Comparison of ENCODE assay signal across 9 mouse cellular contexts in genomic region chr13:107641926-107642657, GRCm38 (mm10).
DNase-seq lines count a peak whose midpoint lies in the region; ATAC-seq and TF ChIP-seq lines count a peak whose summit lies in the region.
"Had no signal": no experiment of that assay in that cellular context is flagged by ENCODE, and none has a peak within 500 bp of the region (broad histone marks: within the 10 kb centered on the region; RNA-seq: fewer than 3 reads in every experiment).

No protein-coding gene starts in this region.

- H3K36me3 ChIP-seq in heart, embryonic 14.5 days (ENCODE audit: control insufficient read depth, insufficient read depth, low read length): no peaks in the 10 kb centered on the region
- H3K36me3 ChIP-seq in heart, embryonic 10.5 days: no peaks in the 10 kb centered on the region
- H3K36me3 ChIP-seq in forebrain, embryonic 15.5 days: no peaks in the 10 kb centered on the region
- no peaks in the 10 kb centered on the region for H3K36me3 ChIP-seq in stomach, embryonic 16.5 days (ENCODE audit: control insufficient read depth, insufficient read depth, low read length)
- H3K36me3 ChIP-seq: embryonic facial prominence, embryonic 15.5 days had no signal

- peaks cover 10 to 11% of the 10 kb centered on the region in 2 experiments; a peak in 2 of 4 replicates for H3K4me1 ChIP-seq in heart, embryonic 14.5 days (ENCODE audit: control insufficient read depth in 2 of 2, insufficient read depth in 2 of 2, low read length in 2 of 2)
- H3K4me1 ChIP-seq in heart, embryonic 10.5 days: peaks cover 10% of the 10 kb centered on the region
- peaks cover 25% of the 10 kb centered on the region for H3K4me1 ChIP-seq in forebrain, embryonic 15.5 days
- no peaks in the 10 kb centered on the region for H3K4me1 ChIP-seq in stomach, embryonic 16.5 days (ENCODE audit: control insufficient read depth, insufficient read depth, low read length)

- no peak for TF ChIP-seq CTCF in brain, embryonic 14.5 days (IDR thresholded peaks at IDR 0.05; ENCODE audit: borderline replicate concordance, extremely low read depth, insufficient read depth, insufficient read length)

- no peak overlapping the region for H3K27ac ChIP-seq in heart, embryonic 14.5 days (replicated peaks in 1 of 2; ENCODE audit: control insufficient read depth in 1 of 2, insufficient read depth in 1 of 2, low read depth in 2 of 2, low read length in 2 of 2)
- no peak overlapping the region for H3K27ac ChIP-seq in heart, embryonic 10.5 days
- peak overlapping the region; percentile 41 for H3K27ac ChIP-seq in forebrain, embryonic 15.5 days (replicated peaks)
- H3K27ac ChIP-seq in stomach, embryonic 16.5 days (ENCODE audit: low read length): no peak overlapping the region
- H3K27ac ChIP-seq: embryonic facial prominence, embryonic 15.5 days had no signal

- H3K4me2 ChIP-seq in heart, embryonic 14.5 days (ENCODE audit: low read length): peak overlapping the region; percentile 25; the same call in 1 of the 2 replicates
- no peak overlapping the region for H3K4me2 ChIP-seq in forebrain, embryonic 15.5 days (replicated peaks)
- no peak overlapping the region for H3K4me2 ChIP-seq in stomach, embryonic 16.5 days (ENCODE audit: low read depth, low read length)
- H3K4me2 ChIP-seq: embryonic facial prominence, embryonic 15.5 days had no signal

- no peak overlapping the region for H3K9ac ChIP-seq in heart, embryonic 14.5 days (ENCODE audit: low read length)
- no peak overlapping the region for H3K9ac ChIP-seq in forebrain, embryonic 15.5 days (replicated peaks)
- H3K9ac ChIP-seq in stomach, embryonic 16.5 days (ENCODE audit: low read length): no peak overlapping the region
- H3K9ac ChIP-seq: embryonic facial prominence, embryonic 15.5 days had no signal

- H3K4me3 ChIP-seq in heart, embryonic 14.5 days (ENCODE audit: control insufficient read depth in 1 of 2, insufficient read depth in 1 of 2, low read depth in 1 of 2, low read length in 2 of 2): no peak overlapping the region
- no peak overlapping the region for H3K4me3 ChIP-seq in heart, embryonic 10.5 days
- H3K4me3 ChIP-seq in forebrain, embryonic 15.5 days: no peak overlapping the region
- no peak overlapping the region for H3K4me3 ChIP-seq in stomach, embryonic 16.5 days (replicated peaks; ENCODE audit: low read length)
- H3K4me3 ChIP-seq: embryonic facial prominence, embryonic 15.5 days had no signal

- H3K9me3 ChIP-seq in heart, embryonic 14.5 days (ENCODE audit: control insufficient read depth, low read length): no peaks in the 10 kb centered on the region
- no peaks in the 10 kb centered on the region for H3K9me3 ChIP-seq in heart, embryonic 10.5 days
- no peaks in the 10 kb centered on the region for H3K9me3 ChIP-seq in forebrain, embryonic 15.5 days
- no peaks in the 10 kb centered on the region for H3K9me3 ChIP-seq in stomach, embryonic 16.5 days (replicated peaks; ENCODE audit: control insufficient read depth, low read length)
- H3K9me3 ChIP-seq: embryonic facial prominence, embryonic 15.5 days had no signal

- peaks cover 18% of the 10 kb centered on the region for H3K27me3 ChIP-seq in heart, embryonic 14.5 days (ENCODE audit: control insufficient read depth, insufficient read depth, low read length)
- H3K27me3 ChIP-seq in heart, embryonic 10.5 days (ENCODE audit: insufficient read depth, poor library complexity, severe bottlenecking): peaks cover 39% of the 10 kb centered on the region
- H3K27me3 ChIP-seq in forebrain, embryonic 15.5 days: no peaks in the 10 kb centered on the region
- H3K27me3 ChIP-seq in stomach, embryonic 16.5 days (ENCODE audit: control insufficient read depth, insufficient read depth, low read length): peaks cover 3% of the 10 kb centered on the region; the same call in 1 of the 2 replicates

- no peak for DNase-seq in heart, embryonic 10.5 days (ENCODE audit: low spot score)
- DNase-seq in brain, embryonic 14.5 days (ENCODE audit: low read depth): peak; percentile 94
- peak; percentile 78 for DNase-seq in layer of hippocampus, adult 11-12 months (ENCODE audit: low spot score)
- peak; percentile 53 for DNase-seq in mesoderm, embryonic 11.5 days (ENCODE audit: low read depth, low spot score)
- no peak for DNase-seq in c-Kit-positive CD71-positive TER-119-positive erythroid progenitor cells, embryonic 14.5 days (ENCODE audit: low spot score)

- ATAC-seq in heart, embryonic 14.5 days (ENCODE audit: insufficient number of reproducible peaks, insufficient read depth, low FRiP score, low read depth): no peak
- peak; percentile 60 for ATAC-seq in forebrain, embryonic 15.5 days (replicated peaks)
- peak; percentile 33; the same call in 1 of the 2 replicates for ATAC-seq in stomach, embryonic 16.5 days (ENCODE audit: insufficient read depth, low FRiP score)

- TF ChIP-seq POLR2A in brain, embryonic 14.5 days (IDR thresholded peaks at IDR 0.05; ENCODE audit: borderline replicate concordance, extremely low read depth, insufficient read depth, insufficient read length, poor library complexity, severe bottlenecking): no peak

- WGBS in heart, embryonic 14.5 days: 60% methylated on average over 14 of the region's 14 CpGs
- whole genome bisulfite sequencing in heart, embryonic 10.5 days: 73% methylated on average over 14 of the region's 14 CpGs
- WGBS in forebrain, embryonic 15.5 days: 17% methylated on average over 14 of the region's 14 CpGs
- WGBS in stomach, embryonic 16.5 days: 65% methylated on average over 14 of the region's 14 CpGs

Comparison
In these comparisons a context has a peak if more than half of its experiments do, and no peak if none do; other contexts are left out.
1. DNase-seq: peak in brain, embryonic 14.5 days (single experiment), layer of hippocampus, adult 11-12 months (single experiment) and mesoderm, embryonic 11.5 days (single experiment); none in heart, embryonic 10.5 days (single experiment) and c-Kit-positive CD71-positive TER-119-positive erythroid progenitor cells, embryonic 14.5 days (single experiment).